Mouse (Mus musculus): ENCODE data around the gene Xxylt1.

- TF ChIP-seq CTCF (conservative IDR thresholded peaks at IDR 0.05; ENCODE audit: insufficient read depth, insufficient read length, low read depth, low read length) (no peak), POLR2A (IDR thresholded peaks at IDR 0.05; ENCODE audit: low read depth, low read length) (no peak)
These were observed 43.8 kb upstream of the Xxylt1 start for GRCm38 (mm10) chr16:31124991-31125390.

Data from kidney, adult 2 months (tissue).